Mouse (Mus musculus) embryo, embryonic 11.5 days (tissue): ENCODE measurements around the gene Fmnl2.

Experiments used
- DNase-seq: peaks from one replicate; pipeline ENCODE4 v3.0.0-alpha.2; 2012; ENCODE audit warnings: low read depth, low spot score

Gene Fmnl2

DNA sequence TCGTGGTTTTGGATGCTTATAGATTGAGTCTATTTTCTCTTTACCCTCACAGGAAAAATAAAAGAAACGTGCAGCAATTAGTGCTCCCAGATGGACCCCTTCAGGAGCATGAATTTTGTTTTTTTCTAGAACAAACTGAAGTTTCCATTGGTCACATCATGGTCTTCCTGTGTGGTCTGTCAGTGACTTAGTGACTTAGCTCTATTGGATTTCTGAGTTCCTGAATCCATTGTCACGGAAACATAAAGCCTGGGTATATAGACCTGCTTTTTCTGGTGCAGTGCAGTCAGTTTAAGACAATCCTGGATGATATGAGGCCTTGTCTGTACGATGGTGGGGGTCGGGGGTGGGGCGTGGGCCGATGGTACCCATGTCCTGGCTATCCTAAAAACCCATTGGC, 7.0 kb downstream of the Fmnl2 start:
- no peak for DNase-seq

- DNase-seq = no peak
Observed at GRCm38 (mm10) chr2:52866151-52866550, 8.5 kb downstream of the Fmnl2 start.

GRCm38 (mm10) chr2:52867781-52868180, 10.1 kb downstream of the Fmnl2 start:
- DNase-seq = no peak

DNA sequence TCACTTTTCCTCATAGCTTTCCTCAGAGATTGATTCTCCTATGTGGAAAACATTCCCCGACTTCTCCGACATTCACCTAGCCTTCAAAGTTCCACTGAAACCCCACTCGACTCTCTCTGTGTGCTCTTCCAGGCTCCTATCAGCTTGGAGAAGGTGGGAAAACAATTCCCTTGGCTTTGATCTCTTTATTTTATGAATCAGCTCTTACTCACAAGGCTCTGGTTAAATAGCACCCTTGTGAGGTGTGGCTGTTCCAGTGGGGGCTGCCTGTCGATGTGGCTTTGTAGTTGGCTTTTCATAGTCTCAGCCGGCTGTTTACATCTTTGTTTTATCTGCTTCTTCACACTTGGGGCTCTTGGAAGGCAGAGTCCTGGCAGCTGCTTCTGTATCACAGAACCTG, 10.5 kb downstream of the Fmnl2 start:
- no peak for DNase-seq

- DNase-seq = no peak
Observed at GRCm38 (mm10) chr2:52872636-52873035, 15.0 kb downstream of the Fmnl2 start.

DNA sequence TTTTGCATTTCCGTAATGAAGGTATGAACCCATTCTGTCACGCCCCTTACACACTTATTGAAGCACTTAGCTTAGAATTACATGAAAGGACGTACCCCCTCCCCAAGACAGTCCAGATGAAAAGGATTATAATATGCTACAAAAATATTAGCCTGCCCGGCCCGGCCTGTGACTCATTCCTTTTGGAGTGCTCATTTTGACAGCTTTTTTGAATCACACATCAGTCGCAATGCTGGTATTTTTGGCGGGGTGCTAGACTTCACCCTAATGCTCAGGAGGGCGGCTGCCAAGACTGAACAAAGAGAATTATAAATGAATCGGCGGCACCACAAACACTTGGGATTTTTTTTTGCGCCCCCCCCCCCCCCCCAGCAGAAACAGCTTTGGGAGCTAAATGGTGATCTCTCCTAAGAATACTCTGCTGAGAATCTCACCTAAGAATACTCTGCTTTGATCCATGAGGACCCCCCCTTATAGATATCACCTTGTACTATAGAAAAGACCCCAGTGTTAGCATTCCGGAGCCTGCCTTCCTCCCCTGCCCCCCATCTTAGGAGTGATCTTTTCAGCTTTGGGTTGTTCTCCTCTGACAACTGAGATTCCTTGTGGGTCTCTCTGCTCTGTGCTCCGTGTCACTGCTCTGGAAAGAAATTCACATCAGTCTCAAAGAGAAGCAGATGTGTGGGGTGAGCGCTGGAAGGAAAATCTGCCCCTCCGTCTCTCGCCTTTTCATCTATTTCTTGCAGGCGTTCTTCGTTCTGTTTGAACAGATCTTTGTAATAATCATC, 15.8 kb downstream of the Fmnl2 start:
- DNase-seq = no peak

GRCm38 (mm10) chr2:52874721-52875120, 17.1 kb downstream of the Fmnl2 start:
- DNase-seq = no peak

GRCm38 (mm10) chr2:52875801-52876200, 18.1 kb downstream of the Fmnl2 start:
- DNase-seq = no peak

DNA sequence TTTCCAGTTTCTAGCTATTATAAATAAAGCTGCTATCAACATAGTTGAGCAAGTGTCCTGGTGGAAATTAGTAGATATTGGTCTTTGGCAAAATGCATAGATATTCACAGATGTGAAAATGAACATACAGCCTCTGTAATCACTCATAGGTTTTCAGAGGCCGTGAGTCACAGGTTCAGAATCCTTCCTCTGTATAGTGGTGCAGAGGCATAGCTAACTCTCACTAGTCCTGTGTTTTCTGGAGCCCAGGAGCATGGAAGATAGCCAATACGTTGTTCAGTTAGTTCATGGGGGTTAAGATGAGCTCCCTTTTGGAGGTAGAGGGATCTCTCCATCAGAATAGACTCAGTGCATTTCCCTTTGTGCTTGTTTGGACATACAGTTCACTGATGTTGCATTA, 25.7 kb downstream of the Fmnl2 start:
- DNase-seq = no peak

DNA sequence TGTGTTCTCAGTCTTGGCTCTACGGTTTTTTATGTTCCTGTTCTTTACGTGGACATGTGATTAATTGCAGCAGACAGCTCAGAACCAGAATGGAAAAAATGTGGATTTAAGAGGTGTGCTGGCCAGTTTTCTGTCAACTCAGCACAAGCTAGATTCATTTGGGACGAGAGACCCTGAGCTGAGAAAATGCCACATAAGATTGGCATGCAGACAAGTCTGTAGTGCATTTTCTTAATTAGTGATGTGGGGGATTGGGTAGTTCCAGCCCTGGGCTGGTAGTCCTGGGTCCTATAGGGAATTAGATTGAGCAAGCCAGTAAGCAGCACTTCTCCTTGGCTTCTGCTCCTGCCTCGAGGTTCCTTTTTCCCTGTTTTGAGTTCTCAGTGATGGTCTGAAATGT, 26.4 kb downstream of the Fmnl2 start:
- no peak for DNase-seq

DNA sequence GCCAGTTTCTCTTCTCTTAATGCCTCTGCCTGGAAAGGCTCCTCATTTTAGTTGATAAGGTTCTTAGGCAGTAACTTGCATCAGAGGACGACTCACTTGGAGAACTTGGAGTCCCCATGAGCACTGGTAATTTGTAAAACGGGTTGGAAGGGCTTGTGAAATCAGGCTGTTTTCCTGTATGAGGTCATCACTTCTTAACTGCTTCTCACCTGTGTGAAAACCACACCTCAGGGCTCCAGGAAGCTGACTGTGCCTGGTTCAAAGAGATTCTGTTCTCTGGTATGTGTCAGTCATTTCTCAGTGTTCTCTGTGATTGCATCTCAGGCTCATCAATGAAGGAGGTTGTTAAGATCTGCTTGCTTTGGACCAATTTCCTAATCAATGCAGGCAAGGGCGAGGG, 27.4 kb downstream of the Fmnl2 start:
- DNase-seq = no peak

DNA sequence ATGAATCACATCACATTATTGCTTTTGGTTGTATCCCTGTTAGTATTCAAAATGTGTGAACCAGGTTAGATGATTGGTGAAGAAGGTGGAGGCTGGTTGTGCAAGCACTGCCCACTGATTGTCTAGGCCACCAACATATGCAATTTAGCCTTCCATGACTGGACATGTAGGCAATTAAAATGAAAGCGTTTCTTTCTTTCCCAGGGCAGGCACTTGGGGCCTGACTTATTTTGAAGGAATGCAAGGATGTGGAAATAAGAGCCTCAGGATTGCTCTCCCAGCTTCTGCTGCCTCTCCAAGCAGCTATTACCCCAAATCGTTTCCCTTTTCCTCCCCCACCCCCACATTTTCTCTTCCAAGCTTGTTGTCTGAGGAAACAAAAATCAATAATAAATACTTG, 29.6 kb downstream of the Fmnl2 start:
- no peak for DNase-seq

- DNase-seq = no peak
Observed at GRCm38 (mm10) chr2:52891115-52891514, 33.5 kb downstream of the Fmnl2 start.

DNA sequence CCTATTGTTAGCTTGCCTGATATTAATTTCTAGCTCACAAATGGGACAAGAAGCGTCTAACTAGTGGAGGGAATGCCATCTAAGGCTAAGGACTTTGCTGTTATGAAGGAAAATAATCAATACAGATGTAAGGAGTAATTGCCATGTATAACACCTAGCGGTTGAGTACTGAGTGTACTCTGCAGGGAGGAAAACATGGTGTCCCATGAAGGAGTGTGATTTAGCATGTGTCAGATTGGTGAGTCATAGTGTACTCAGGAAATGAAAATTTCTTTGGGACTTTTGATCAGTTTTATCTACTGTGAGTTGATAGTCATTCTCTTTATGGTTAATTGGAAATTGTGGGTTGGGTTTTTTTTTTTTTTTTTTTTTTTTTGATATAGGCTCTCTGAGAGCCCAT, 34.1 kb downstream of the Fmnl2 start:
- DNase-seq = no peak

GRCm38 (mm10) chr2:52894983-52895621, 37.4 kb downstream of the Fmnl2 start:
- DNase-seq = no peak

DNA sequence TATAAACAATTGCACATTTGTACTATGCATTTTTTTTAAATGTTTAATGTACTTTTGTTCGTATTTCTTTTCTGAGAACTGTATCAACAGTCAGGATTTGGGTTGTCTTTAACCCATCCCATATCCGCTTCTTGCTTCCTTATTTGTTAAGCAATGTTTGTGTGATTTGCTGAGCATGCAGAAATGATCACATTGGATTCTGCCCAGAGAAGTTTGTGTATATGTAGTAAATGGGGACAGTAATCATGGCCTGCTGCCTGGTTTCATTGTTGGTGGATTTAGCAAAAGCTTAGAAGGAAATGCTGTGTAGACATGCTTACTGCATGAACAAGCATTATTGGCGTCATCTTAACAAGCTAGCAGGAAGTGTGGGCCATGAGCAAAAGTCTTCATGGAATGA, 39.3 kb downstream of the Fmnl2 start:
- no peak for DNase-seq

DNA sequence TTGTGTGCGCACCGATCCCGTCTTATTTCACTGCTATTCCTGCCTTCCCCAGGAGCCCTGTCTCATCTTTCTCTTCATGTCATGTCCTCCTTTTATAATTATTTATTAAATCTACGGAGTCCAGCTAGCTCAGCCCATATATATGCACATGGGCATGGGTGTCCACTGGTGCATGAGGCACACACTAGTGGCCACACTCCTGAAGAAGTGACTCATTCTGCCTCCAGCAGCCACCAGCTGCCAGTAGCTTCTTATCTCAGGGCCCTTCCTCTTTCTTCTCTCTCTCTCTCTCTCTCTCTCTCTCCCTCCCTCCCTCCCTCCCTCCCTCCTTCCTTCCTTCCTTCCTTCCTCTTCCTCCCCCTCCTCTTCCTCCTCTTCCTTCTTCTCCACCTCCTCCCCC, 43.1 kb downstream of the Fmnl2 start:
- DNase-seq = no peak

- peak; percentile 14 for DNase-seq
Observed at GRCm38 (mm10) chr2:52901300-52902013, 43.8 kb downstream of the Fmnl2 start.

- DNase-seq = no peak
Observed at GRCm38 (mm10) chr2:52902456-52902855, 44.8 kb downstream of the Fmnl2 start.

GRCm38 (mm10) chr2:52903228-52903963, 45.7 kb downstream of the Fmnl2 start:
- no peak for DNase-seq

DNA sequence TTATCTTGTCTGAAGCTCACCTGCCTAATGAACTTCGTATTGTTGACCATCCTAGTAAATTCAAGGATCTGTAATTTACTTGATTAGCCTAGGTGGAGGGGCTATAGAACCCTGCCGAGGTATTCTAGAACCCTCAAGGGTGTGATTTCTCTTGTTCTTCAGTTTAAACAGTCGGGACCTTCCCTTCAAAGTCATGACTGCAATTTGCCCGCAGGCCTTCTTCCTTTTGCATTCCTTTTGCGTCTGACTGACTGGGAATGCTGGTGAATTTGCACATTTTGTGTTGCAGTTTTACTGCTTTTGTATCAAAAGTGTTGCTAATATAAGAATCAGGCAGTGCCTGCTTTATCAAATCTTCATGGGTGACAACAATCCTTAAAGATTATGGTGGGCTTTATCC, 46.9 kb downstream of the Fmnl2 start:
- DNase-seq = no peak

GRCm38 (mm10) chr2:52913311-52913710, 55.7 kb downstream of the Fmnl2 start:
- no peak for DNase-seq
